Mouse (Mus musculus): ENCODE measurements around the gene Trappc3l. TPM values are rescaled to one million over a fixed set of nuclear protein-coding genes. Genes with fewer than 3 reads are reported as not detected.
A peak's percentile ranks its signal among the peaks of the same experiment; 100 is the strongest.

The Trappc3l gene
- polyA plus RNA-seq, 1 experiment from 2014 or later: not detected

- Histone ChIP-seq H3K36me3 (ENCODE audit: control insufficient read depth, insufficient read depth, low read length) (no peaks in the 10 kb centered on the region), H3K4me1 (ENCODE audit: control insufficient read depth, insufficient read depth, low read length) (no peaks in the 10 kb centered on the region), H3K27ac (ENCODE audit: low read length) (no peak overlapping the region), H3K9ac (ENCODE audit: low read length) (no peak overlapping the region), H3K4me2 (ENCODE audit: low read depth, low read length) (no peak overlapping the region), H3K27me3 (ENCODE audit: control insufficient read depth, insufficient read depth, low read length) (no peaks in the 10 kb centered on the region), H3K4me3 (replicated peaks; ENCODE audit: low read length) (no peak overlapping the region), H3K9me3 (replicated peaks; ENCODE audit: control insufficient read depth, low read length) (no peaks in the 10 kb centered on the region)
- 42% methylated on average over 3 of the region's 3 CpGs for WGBS
- no peak for ATAC-seq (ENCODE audit: insufficient read depth, low FRiP score)
These were observed 79.7 kb downstream of the Trappc3l start for GRCm38 (mm10) chr10:34117131-34117530.

GRCm38 (mm10) chr10:34117770-34118169, 80.4 kb downstream of the Trappc3l start:
- H3K4me1 ChIP-seq (ENCODE audit: control insufficient read depth, insufficient read depth, low read length): no peaks in the 10 kb centered on the region
- H3K9ac ChIP-seq (ENCODE audit: low read length): no peak overlapping the region
- no peak for ATAC-seq (ENCODE audit: insufficient read depth, low FRiP score)
- H3K27ac ChIP-seq (ENCODE audit: low read length): no peak overlapping the region
- no peaks in the 10 kb centered on the region for H3K36me3 ChIP-seq (ENCODE audit: control insufficient read depth, insufficient read depth, low read length)
- H3K4me3 ChIP-seq (replicated peaks; ENCODE audit: low read length): no peak overlapping the region
- no peak overlapping the region for H3K4me2 ChIP-seq (ENCODE audit: low read depth, low read length)
- no peaks in the 10 kb centered on the region for H3K27me3 ChIP-seq (ENCODE audit: control insufficient read depth, insufficient read depth, low read length)
- H3K9me3 ChIP-seq (replicated peaks; ENCODE audit: control insufficient read depth, low read length): no peaks in the 10 kb centered on the region

GRCm38 (mm10) chr10:34118421-34118820, 81.0 kb downstream of the Trappc3l start:
- no peaks in the 10 kb centered on the region for H3K4me1 ChIP-seq (ENCODE audit: control insufficient read depth, insufficient read depth, low read length)
- H3K9ac ChIP-seq (ENCODE audit: low read length): no peak overlapping the region
- ATAC-seq (ENCODE audit: insufficient read depth, low FRiP score): no peak
- H3K4me3 ChIP-seq (replicated peaks; ENCODE audit: low read length): no peak overlapping the region
- H3K27ac ChIP-seq (ENCODE audit: low read length): no peak overlapping the region
- no peaks in the 10 kb centered on the region for H3K9me3 ChIP-seq (replicated peaks; ENCODE audit: control insufficient read depth, low read length)
- no peaks in the 10 kb centered on the region for H3K27me3 ChIP-seq (ENCODE audit: control insufficient read depth, insufficient read depth, low read length)
- no peak overlapping the region for H3K4me2 ChIP-seq (ENCODE audit: low read depth, low read length)
- no peaks in the 10 kb centered on the region for H3K36me3 ChIP-seq (ENCODE audit: control insufficient read depth, insufficient read depth, low read length)
- WGBS: 90% methylated on average over 2 of the region's 2 CpGs

GRCm38 (mm10) chr10:34127392-34128378, 90.3 kb downstream of the Trappc3l start, which contains the start of gene Calhm6:
Gene Calhm6, minus strand, starts transcription at chr10:34127984.
- Histone ChIP-seq H3K27ac (ENCODE audit: low read length) (no peak within 1 kb of the TSS), H3K4me3 (replicated peaks; ENCODE audit: low read length) (peak within 1 kb of the TSS; percentile 54), H3K4me2 (ENCODE audit: low read depth, low read length) (peak within 1 kb of the TSS; percentile 85), H3K36me3 (ENCODE audit: control insufficient read depth, insufficient read depth, low read length) (no peaks in the 10 kb centered on the region), H3K9ac (ENCODE audit: low read length) (peak within 1 kb of the TSS; percentile 71), H3K27me3 (ENCODE audit: control insufficient read depth, insufficient read depth, low read length) (no peaks in the 10 kb centered on the region), H3K9me3 (replicated peaks; ENCODE audit: control insufficient read depth, low read length) (no peaks in the 10 kb centered on the region), H3K4me1 (ENCODE audit: control insufficient read depth, insufficient read depth, low read length) (no peaks in the 10 kb centered on the region)
- peak; percentile 71; the same call in 1 of the 2 replicates for ATAC-seq (ENCODE audit: insufficient read depth, low FRiP score)
- 12% methylated on average over 44 of the region's 44 CpGs for WGBS

- Histone ChIP-seq H3K27ac (ENCODE audit: low read length) (no peak overlapping the region), H3K36me3 (ENCODE audit: control insufficient read depth, insufficient read depth, low read length) (no peaks in the 10 kb centered on the region), H3K4me1 (ENCODE audit: control insufficient read depth, insufficient read depth, low read length) (no peaks in the 10 kb centered on the region), H3K4me3 (replicated peaks; ENCODE audit: low read length) (no peak overlapping the region), H3K9me3 (replicated peaks; ENCODE audit: control insufficient read depth, low read length) (no peaks in the 10 kb centered on the region), H3K27me3 (ENCODE audit: control insufficient read depth, insufficient read depth, low read length) (no peaks in the 10 kb centered on the region), H3K9ac (ENCODE audit: low read length) (no peak overlapping the region), H3K4me2 (ENCODE audit: low read depth, low read length) (no peak overlapping the region)
- no peak for ATAC-seq (ENCODE audit: insufficient read depth, low FRiP score)
- WGBS: 74% methylated on average over 6 of the region's 6 CpGs
These were observed 91.0 kb downstream of the Trappc3l start for GRCm38 (mm10) chr10:34128391-34128790.

- Histone ChIP-seq H3K36me3 (ENCODE audit: control insufficient read depth, insufficient read depth, low read length) (no peaks in the 10 kb centered on the region), H3K9ac (ENCODE audit: low read length) (no peak overlapping the region), H3K4me3 (replicated peaks; ENCODE audit: low read length) (no peak overlapping the region), H3K27me3 (ENCODE audit: control insufficient read depth, insufficient read depth, low read length) (no peaks in the 10 kb centered on the region), H3K4me2 (ENCODE audit: low read depth, low read length) (no peak overlapping the region), H3K27ac (ENCODE audit: low read length) (no peak overlapping the region), H3K4me1 (ENCODE audit: control insufficient read depth, insufficient read depth, low read length) (no peaks in the 10 kb centered on the region), H3K9me3 (replicated peaks; ENCODE audit: control insufficient read depth, low read length) (no peaks in the 10 kb centered on the region)
- 69% methylated on average over 2 of the region's 2 CpGs for WGBS
- no peak for ATAC-seq (ENCODE audit: insufficient read depth, low FRiP score)
These were observed 94.0 kb downstream of the Trappc3l start for GRCm38 (mm10) chr10:34131356-34131755.

GRCm38 (mm10) chr10:34136432-34136831, 99.0 kb downstream of the Trappc3l start:
- H3K9ac ChIP-seq (ENCODE audit: low read length): no peak overlapping the region
- H3K9me3 ChIP-seq (replicated peaks; ENCODE audit: control insufficient read depth, low read length): no peaks in the 10 kb centered on the region
- H3K4me3 ChIP-seq (replicated peaks; ENCODE audit: low read length): no peak overlapping the region
- ATAC-seq (ENCODE audit: insufficient read depth, low FRiP score): no peak
- H3K36me3 ChIP-seq (ENCODE audit: control insufficient read depth, insufficient read depth, low read length): no peaks in the 10 kb centered on the region
- no peak overlapping the region for H3K4me2 ChIP-seq (ENCODE audit: low read depth, low read length)
- 24% methylated on average over 6 of the region's 6 CpGs for WGBS
- no peaks in the 10 kb centered on the region for H3K4me1 ChIP-seq (ENCODE audit: control insufficient read depth, insufficient read depth, low read length)
- no peak overlapping the region for H3K27ac ChIP-seq (ENCODE audit: low read length)
- no peaks in the 10 kb centered on the region for H3K27me3 ChIP-seq (ENCODE audit: control insufficient read depth, insufficient read depth, low read length)

GRCm38 (mm10) chr10:34138027-34138426, 100.6 kb downstream of the Trappc3l start:
- ATAC-seq (ENCODE audit: insufficient read depth, low FRiP score): no peak
- Histone ChIP-seq H3K27me3 (ENCODE audit: control insufficient read depth, insufficient read depth, low read length) (no peaks in the 10 kb centered on the region), H3K9me3 (replicated peaks; ENCODE audit: control insufficient read depth, low read length) (no peaks in the 10 kb centered on the region)

GRCm38 (mm10) chr10:34139768-34140167, 102.4 kb downstream of the Trappc3l start:
- H3K9me3 ChIP-seq (replicated peaks; ENCODE audit: control insufficient read depth, low read length): no peaks in the 10 kb centered on the region
- no peak overlapping the region for H3K4me2 ChIP-seq (ENCODE audit: low read depth, low read length)
- no peaks in the 10 kb centered on the region for H3K27me3 ChIP-seq (ENCODE audit: control insufficient read depth, insufficient read depth, low read length)
- H3K9ac ChIP-seq (ENCODE audit: low read length): no peak overlapping the region
- no peak for ATAC-seq (ENCODE audit: insufficient read depth, low FRiP score)
- WGBS: 44% methylated on average over 4 of the region's 4 CpGs
- no peak overlapping the region for H3K27ac ChIP-seq (ENCODE audit: low read length)
- no peaks in the 10 kb centered on the region for H3K36me3 ChIP-seq (ENCODE audit: control insufficient read depth, insufficient read depth, low read length)
- H3K4me1 ChIP-seq (ENCODE audit: control insufficient read depth, insufficient read depth, low read length): no peaks in the 10 kb centered on the region
- no peak overlapping the region for H3K4me3 ChIP-seq (replicated peaks; ENCODE audit: low read length)

More at GRCm38 (mm10) chr10:34138027-34138426, 100.6 kb downstream of the Trappc3l start:
- 35% methylated on average over 6 of the region's 6 CpGs for WGBS
- H3K4me1 ChIP-seq (ENCODE audit: control insufficient read depth, insufficient read depth, low read length): no peaks in the 10 kb centered on the region
- H3K27ac ChIP-seq (ENCODE audit: low read length): no peak overlapping the region
- no peaks in the 10 kb centered on the region for H3K36me3 ChIP-seq (ENCODE audit: control insufficient read depth, insufficient read depth, low read length)
- H3K9ac ChIP-seq (ENCODE audit: low read length): no peak overlapping the region
- no peak overlapping the region for H3K4me2 ChIP-seq (ENCODE audit: low read depth, low read length)
- no peak overlapping the region for H3K4me3 ChIP-seq (replicated peaks; ENCODE audit: low read length)

All from stomach, embryonic 16.5 days (tissue).